Mouse (Mus musculus) heart, embryonic 10.5 days (tissue): Measurements from ENCODE around the gene Foxp4. TPM values are rescaled to one million over a fixed set of nuclear protein-coding genes. Genes with fewer than 3 reads are reported as not detected.
"Not testable (repeated sequence)": the region's sequence is repeated elsewhere in the genome, so short reads cannot be mapped to it uniquely, and the experiment has no call there.

Source experiments
- DNase-seq: peaks from one replicate; pipeline ENCODE4 v3.0.0-alpha.2; 2017; ENCODE audit warnings: low spot score
- H3K27ac ChIP-seq: fragments of 300-500 bp; sonication (generic); 2 replicates; pipeline ENCODE4 v1.5.1; 2016; ENCODE audit warnings: mild to moderate bottlenecking
- H3K27me3 ChIP-seq: fragments of 300-500 bp; sonication (generic); 2 replicates; pipeline ENCODE4 v1.6.1; 2016; ENCODE audit warnings: mild to moderate bottlenecking; ENCODE audit not compliant: poor library complexity, insufficient read depth, severe bottlenecking
- H3K36me3 ChIP-seq: fragments of 300-500 bp; sonication (generic); 2 replicates; pipeline ENCODE4 v1.6.1; 2016; ENCODE audit warnings: mild to moderate bottlenecking, moderate library complexity
- H3K4me1 ChIP-seq: fragments of 300-500 bp; sonication (generic); 2 replicates; pipeline ENCODE4 v1.6.1; 2016; ENCODE audit warnings: mild to moderate bottlenecking
- H3K4me3 ChIP-seq: fragments of 300-500 bp; sonication (generic); 2 replicates; pipeline ENCODE4 v1.5.1; 2016; ENCODE audit warnings: mild to moderate bottlenecking, moderate library complexity
- H3K9me3 ChIP-seq: fragments of 300-500 bp; sonication (generic); 2 replicates; pipeline ENCODE4 v1.6.1; 2016; ENCODE audit warnings: mild to moderate bottlenecking, moderate library complexity
- WGBS: fragments of 180-500 bp; shearing (Covaris S2); methylation state at CpG from one replicate; pipeline ENCODE4 v1.1.7; 2016; 5-methylcytosine and 5-hydroxymethylcytosine counted together
- polyA plus RNA-seq: library from polyadenylated mRNA; unstranded; fragments of >200 nt; fragmentation: Nextera tagmentation; extraction: Ambion mirVana; gene quantifications from 2 replicates; pipeline ENCODE4 v1.2.1, GENCODE M21; 2016

Foxp4 gene
- polyA plus RNA-seq, 1 experiment from 2014 or later, result 27.3 TPM

GRCm38 (mm10) chr17:47854908-47855307 is 69.5 kb downstream of the Foxp4 start:
- WGBS, result 75% methylated on average over 8 of the region's 8 CpGs
- Histone ChIP-seq H3K4me1 (peaks cover 28% of the 10 kb centered on the region), H3K4me3 (no peak overlapping the region), H3K36me3 (no peaks in the 10 kb centered on the region), H3K9me3 (no peaks in the 10 kb centered on the region), H3K27ac (no peak overlapping the region; the same call in 1 of the 2 replicates), H3K27me3 (no peaks in the 10 kb centered on the region)
- no peak for DNase-seq

- 88% methylated on average over 4 of the region's 4 CpGs for WGBS
- no peak for DNase-seq
- Histone ChIP-seq H3K4me3 (no peak overlapping the region), H3K27ac (no peak overlapping the region), H3K4me1 (peaks cover 33% of the 10 kb centered on the region), H3K9me3 (no peaks in the 10 kb centered on the region), H3K27me3 (no peaks in the 10 kb centered on the region), H3K36me3 (no peaks in the 10 kb centered on the region)
Measured at GRCm38 (mm10) chr17:47853760-47854159, 70.7 kb downstream of the Foxp4 start.

GRCm38 (mm10) chr17:47853336-47853735 is 71.1 kb downstream of the Foxp4 start:
- H3K27me3 ChIP-seq, result no peaks in the 10 kb centered on the region
- no peak overlapping the region for H3K27ac ChIP-seq
- peaks cover 33% of the 10 kb centered on the region for H3K4me1 ChIP-seq
- no peak for DNase-seq
- 91% methylated on average over 3 of the region's 4 CpGs for WGBS
- H3K36me3 ChIP-seq, result no peaks in the 10 kb centered on the region
- no peak overlapping the region for H3K4me3 ChIP-seq
- no peaks in the 10 kb centered on the region for H3K9me3 ChIP-seq

GRCm38 (mm10) chr17:47851798-47852360 is 72.6 kb downstream of the Foxp4 start:
- peaks cover 33% of the 10 kb centered on the region for H3K4me1 ChIP-seq
- not testable (repeated sequence) for H3K27me3 ChIP-seq, H3K36me3 ChIP-seq, DNase-seq, H3K9me3 ChIP-seq
- H3K27ac ChIP-seq, result peak overlapping the region; percentile 79
- H3K4me3 ChIP-seq, result peak overlapping the region; percentile 44
- 8% methylated on average over 22 of the region's 22 CpGs for WGBS

- Histone ChIP-seq H3K9me3 (no peaks in the 10 kb centered on the region), H3K4me1 (peaks cover 33% of the 10 kb centered on the region), H3K27me3 (no peaks in the 10 kb centered on the region), H3K36me3 (no peaks in the 10 kb centered on the region), H3K27ac (peak overlapping the region; percentile 81), H3K4me3 (no peak overlapping the region)
- DNase-seq, result no peak
- 68% methylated on average over 7 of the region's 7 CpGs for WGBS
Measured at GRCm38 (mm10) chr17:47850639-47851314, 73.7 kb downstream of the Foxp4 start.

DNA sequence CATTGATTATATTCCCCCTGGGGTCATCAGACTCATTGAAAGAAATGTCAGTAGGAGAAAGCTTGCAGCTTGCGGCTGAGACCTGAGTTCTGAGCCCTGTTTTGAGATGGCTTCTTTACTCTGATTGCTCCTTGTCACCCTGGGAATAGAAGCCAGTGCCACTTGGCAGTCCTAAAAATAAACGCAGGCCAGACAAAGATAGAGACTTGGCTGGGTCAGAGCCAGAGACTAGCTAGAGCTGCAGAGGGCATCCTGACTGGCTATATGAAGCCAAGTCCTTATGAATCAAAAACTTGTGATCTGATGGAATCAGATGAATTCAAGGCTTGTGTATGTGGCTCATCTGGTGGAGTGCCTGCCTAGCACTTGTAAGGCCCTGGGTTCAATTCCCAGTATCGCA is 74.4 kb downstream of the Foxp4 start:
- Histone ChIP-seq H3K27ac (peak overlapping the region; percentile 81), H3K4me1 (peaks cover 33% of the 10 kb centered on the region), H3K27me3 (no peaks in the 10 kb centered on the region), H3K36me3 (no peaks in the 10 kb centered on the region), H3K4me3 (peak overlapping the region; percentile 5; the same call in 1 of the 2 replicates), H3K9me3 (no peaks in the 10 kb centered on the region)
- DNase-seq, result no peak
- 50% methylated on average over 3 of the region's 3 CpGs for WGBS

DNA sequence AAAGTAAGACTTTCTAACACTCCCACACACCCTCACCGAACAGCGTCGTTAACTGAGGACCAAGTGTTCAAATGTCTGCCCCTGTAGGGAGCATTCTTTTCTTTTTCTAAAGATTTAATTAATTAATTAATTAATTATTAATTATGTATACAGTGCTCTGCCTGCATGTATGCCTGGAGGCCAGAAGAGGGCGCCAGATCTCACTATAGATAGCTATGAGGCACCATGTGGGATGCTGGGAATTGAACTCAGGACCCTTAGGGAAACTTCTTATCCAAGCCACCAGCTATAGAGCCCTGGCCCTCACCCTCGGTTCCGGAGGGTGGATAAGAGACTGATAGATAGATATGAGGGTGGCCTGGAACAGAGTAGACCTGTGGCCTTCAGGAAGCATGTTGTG is 76.5 kb downstream of the Foxp4 start:
- no peak for DNase-seq
- H3K27me3 ChIP-seq, result no peaks in the 10 kb centered on the region
- WGBS, result 71% methylated on average over 6 of the region's 6 CpGs
- H3K9me3 ChIP-seq, result 0 out of 2 replicates have a peak, but pooled peaks cover 5% of the 10 kb centered on the region
- H3K27ac ChIP-seq, result no peak overlapping the region
- no peak overlapping the region for H3K4me3 ChIP-seq
- H3K4me1 ChIP-seq, result peaks cover 30% of the 10 kb centered on the region
- H3K36me3 ChIP-seq, result no peaks in the 10 kb centered on the region

GRCm38 (mm10) chr17:47845609-47846008 is 78.8 kb downstream of the Foxp4 start:
- no peaks in the 10 kb centered on the region for H3K27me3 ChIP-seq
- WGBS, result 78% methylated on average over 11 of the region's 11 CpGs
- no peak overlapping the region for H3K4me3 ChIP-seq
- no peak for DNase-seq
- peaks cover 22% of the 10 kb centered on the region for H3K4me1 ChIP-seq
- H3K36me3 ChIP-seq, result no peaks in the 10 kb centered on the region
- no peak overlapping the region for H3K27ac ChIP-seq
- H3K9me3 ChIP-seq, result 0 out of 2 replicates have a peak, but pooled peaks cover 5% of the 10 kb centered on the region

DNA sequence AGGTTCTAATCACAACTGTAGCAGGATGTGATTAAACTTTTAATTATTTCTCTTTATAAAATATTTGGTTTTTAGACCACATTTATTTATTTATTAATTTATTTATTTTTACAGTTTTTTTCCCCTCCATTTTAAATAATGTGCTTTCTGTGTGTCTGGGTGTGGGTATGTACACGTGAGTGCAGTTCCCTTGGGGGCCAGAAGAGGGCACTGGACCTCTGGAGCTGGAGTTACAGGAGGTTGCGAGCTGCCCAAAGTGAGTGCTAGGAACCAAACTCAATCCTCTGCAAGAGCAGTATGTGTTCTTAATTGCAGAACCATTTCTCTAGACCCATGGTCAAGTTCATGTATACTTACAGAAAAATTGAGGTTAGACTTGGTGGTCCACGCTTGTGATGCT is 81.0 kb downstream of the Foxp4 start:
- WGBS, result 88% methylated on average over 3 of the region's 3 CpGs

DNA sequence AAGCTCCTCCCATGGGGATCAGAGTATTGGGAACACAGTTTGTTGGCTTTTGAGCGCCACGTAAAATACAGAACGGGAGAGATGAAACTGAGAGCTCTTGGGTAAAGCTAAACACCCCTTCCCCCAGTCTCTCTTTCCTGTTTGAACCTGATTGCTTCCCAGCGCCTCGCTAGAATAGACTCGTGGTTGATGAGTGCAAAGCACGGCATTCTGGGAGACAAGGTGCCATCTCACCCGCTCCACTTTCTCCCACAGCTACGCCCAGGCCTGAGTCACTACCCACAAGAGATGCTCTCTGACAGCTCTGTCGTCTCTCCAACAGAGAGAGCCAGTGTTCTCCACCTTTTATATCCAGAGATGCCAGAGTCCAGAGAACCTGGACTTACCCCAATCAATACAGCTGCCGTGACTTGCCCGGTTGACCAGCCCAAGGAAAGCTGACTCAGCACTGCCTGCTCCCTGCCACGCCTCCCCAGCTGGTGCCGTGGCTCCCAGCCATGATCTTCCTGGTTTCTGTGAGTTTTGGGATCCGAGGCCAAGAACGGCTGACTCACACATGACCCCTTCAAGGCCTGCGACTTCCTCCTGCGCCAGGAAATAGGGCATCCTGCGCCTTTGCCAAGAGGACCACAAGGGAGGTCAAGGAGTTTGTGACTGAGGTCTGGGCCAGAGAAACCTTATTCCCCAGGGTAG is 82.4 kb downstream of the Foxp4 start:
- Histone ChIP-seq H3K36me3 (no peaks in the 10 kb centered on the region), H3K9me3 (0 out of 2 replicates have a peak, but pooled peaks cover 5% of the 10 kb centered on the region), H3K4me1 (peaks cover 18% of the 10 kb centered on the region), H3K4me3 (no peak overlapping the region), H3K27ac (peak overlapping the region; percentile 47; the same call in 1 of the 2 replicates), H3K27me3 (no peaks in the 10 kb centered on the region)
- DNase-seq, result no peak
- 68% methylated on average over 19 of the region's 19 CpGs for WGBS

More for the DNA sequence above, 81.0 kb downstream of the Foxp4 start:
- Histone ChIP-seq H3K27ac (no peak overlapping the region), H3K4me3 (no peak overlapping the region), H3K27me3 (no peaks in the 10 kb centered on the region), H3K36me3 (no peaks in the 10 kb centered on the region), H3K9me3 (0 out of 2 replicates have a peak, but pooled peaks cover 5% of the 10 kb centered on the region), H3K4me1 (peaks cover 8% of the 10 kb centered on the region)
- no peak for DNase-seq

DNA sequence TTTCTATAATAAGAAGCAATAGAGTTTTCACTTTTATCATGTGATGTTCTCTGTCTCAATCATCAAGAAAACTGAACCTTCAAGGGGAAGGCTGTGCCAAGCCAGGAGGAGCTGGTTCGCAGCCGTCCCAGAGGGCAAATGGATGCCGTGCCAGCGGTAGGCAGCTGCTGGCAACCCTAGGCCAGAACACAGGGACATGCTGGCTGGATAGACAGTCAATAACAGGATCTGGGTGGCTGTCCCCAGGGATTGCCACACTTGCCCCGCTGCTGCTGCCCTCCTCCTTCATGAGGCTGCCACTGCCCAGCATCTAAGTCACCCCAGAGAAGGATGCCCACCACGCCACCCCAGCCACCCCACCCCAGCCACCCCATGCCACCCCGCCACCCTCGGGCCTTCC is 82.9 kb downstream of the Foxp4 start:
- 85% methylated on average over 8 of the region's 8 CpGs for WGBS
- Histone ChIP-seq H3K36me3 (no peaks in the 10 kb centered on the region), H3K27ac (no peak overlapping the region), H3K27me3 (peaks cover 5% of the 10 kb centered on the region), H3K4me3 (no peak overlapping the region), H3K4me1 (peaks cover 18% of the 10 kb centered on the region), H3K9me3 (0 out of 2 replicates have a peak, but pooled peaks cover 5% of the 10 kb centered on the region)
- DNase-seq, result no peak

GRCm38 (mm10) chr17:47837808-47838207 is 86.6 kb downstream of the Foxp4 start:
- H3K4me1 ChIP-seq, result peaks cover 37% of the 10 kb centered on the region
- peaks cover 35% of the 10 kb centered on the region for H3K27me3 ChIP-seq
- no peak overlapping the region for H3K4me3 ChIP-seq
- DNase-seq, result no peak
- peak overlapping the region; percentile 57; the same call in 1 of the 2 replicates for H3K27ac ChIP-seq
- no peaks in the 10 kb centered on the region for H3K36me3 ChIP-seq
- H3K9me3 ChIP-seq, result no peaks in the 10 kb centered on the region
- 42% methylated on average over 6 of the region's 6 CpGs for WGBS

GRCm38 (mm10) chr17:47834482-47834767 is 90.0 kb downstream of the Foxp4 start, which contains the start of gene Mdfi:
Mdfi (minus strand) TSS chr17:47834691.
- DNase-seq, result no peak
- H3K27me3 ChIP-seq, result peaks cover 35% of the 10 kb centered on the region
- peak within 1 kb of the TSS; percentile 89 for H3K27ac ChIP-seq
- no peaks in the 10 kb centered on the region for H3K9me3 ChIP-seq
- H3K4me3 ChIP-seq, result peak within 1 kb of the TSS; percentile 77
- peaks cover 61% of the 10 kb centered on the region for H3K4me1 ChIP-seq
- 2% methylated on average over 18 of the region's 18 CpGs for WGBS
- peaks cover 9% of the 10 kb centered on the region; the same call in 1 of the 2 replicates for H3K36me3 ChIP-seq
